Mouse (Mus musculus) spleen, postnatal 4 days (tissue): Measurements from ENCODE around the gene Ccn2.

Experiments used
- DNase-seq, 2 experiments: peaks; one replicate each; pipeline ENCODE4 v3.0.0; 2022; ENCODE audit warnings: low spot score in 2 of 2

Ccn2 gene

DNA sequence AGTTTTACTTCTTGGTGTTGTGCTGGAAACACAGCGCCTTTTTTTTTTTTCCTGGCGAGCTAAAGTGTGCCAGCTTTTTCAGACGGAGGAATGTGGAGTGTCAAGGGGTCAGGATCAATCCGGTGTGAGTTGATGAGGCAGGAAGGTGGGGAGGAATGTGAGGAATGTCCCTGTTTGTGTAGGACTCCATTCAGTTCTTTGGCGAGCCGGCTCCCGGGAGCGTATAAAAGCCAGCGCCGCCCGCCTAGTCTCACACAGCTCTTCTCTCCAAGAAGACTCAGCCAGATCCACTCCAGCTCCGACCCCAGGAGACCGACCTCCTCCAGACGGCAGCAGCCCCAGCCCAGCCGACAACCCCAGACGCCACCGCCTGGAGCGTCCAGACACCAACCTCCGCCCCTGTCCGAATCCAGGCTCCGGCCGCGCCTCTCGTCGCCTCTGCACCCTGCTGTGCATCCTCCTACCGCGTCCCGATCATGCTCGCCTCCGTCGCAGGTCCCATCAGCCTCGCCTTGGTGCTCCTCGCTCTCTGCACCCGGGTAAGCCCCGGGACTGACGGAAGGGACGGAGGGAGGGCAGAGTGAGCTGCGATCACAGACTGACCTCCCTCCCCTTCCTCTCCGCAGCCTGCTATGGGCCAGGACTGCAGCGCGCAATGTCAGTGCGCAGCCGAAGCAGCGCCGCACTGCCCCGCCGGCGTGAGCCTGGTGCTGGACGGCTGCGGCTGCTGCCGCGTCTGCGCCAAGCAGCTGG, at the start of gene Ccn2:
Gene Ccn2, plus strand, starts transcription at position 193 of the 753 bp plus-strand sequence.
- DNase-seq = peak; percentile 15 to 62

DNA sequence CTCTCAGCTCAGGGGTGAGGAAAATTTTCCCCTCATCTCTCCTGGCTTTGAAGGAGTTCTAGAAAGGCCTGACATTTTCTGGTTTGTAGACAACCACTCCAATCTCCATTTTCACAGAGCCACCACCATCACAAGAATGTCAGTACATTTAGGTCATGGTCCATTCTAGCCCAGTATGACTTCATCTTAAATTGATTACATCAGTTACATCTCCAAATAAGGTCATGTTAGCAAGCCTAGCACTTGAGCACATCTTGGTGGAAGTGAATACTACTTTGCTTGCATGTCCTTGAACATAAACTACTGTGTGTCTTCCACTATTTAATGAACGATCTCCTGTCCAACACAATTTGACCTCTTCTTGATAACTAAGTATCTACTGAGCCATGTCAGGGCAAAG, 42.4 kb upstream of the Ccn2 start:
- no peak for DNase-seq

GRCm38 (mm10) chr10:24554091-24554490, 41.2 kb upstream of the Ccn2 start:
- no peak for DNase-seq

- no peak for DNase-seq
Observed at GRCm38 (mm10) chr10:24558366-24558765, 36.9 kb upstream of the Ccn2 start.

DNA sequence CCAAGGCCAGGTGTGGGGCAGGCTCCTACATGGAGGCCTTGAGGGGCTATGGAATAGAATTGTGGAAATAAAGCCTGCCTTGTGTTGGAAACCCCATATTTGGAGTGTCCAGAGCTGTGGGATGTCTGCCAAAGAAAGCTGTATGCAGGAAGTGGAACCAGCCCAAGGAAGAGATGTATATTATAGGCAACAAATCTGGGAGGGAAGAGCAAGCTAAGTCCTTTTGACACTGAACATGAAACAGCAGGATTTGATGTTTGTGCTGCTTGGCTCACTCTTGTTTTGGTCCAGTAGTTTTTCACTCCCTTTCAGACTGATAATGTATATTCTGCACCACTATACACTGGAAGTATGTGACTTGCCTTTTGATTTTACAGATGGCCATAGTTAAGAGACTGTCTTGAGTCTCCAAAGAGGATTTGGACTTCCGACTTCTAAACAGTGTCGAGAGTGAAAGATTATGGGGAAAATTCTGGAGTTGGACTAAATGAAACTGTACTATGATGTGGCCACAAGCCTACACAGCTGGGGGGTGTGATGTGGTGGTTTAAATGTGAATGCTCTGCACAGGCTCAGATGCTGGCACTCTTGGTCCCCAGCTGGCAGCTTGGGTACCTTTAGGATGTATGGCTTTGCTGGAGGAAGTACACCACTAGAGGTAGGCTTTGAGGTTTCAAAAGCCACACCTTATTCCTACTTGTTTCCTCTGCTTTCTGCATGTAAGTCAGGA, 25.4 kb upstream of the Ccn2 start:
- DNase-seq = no peak

DNA sequence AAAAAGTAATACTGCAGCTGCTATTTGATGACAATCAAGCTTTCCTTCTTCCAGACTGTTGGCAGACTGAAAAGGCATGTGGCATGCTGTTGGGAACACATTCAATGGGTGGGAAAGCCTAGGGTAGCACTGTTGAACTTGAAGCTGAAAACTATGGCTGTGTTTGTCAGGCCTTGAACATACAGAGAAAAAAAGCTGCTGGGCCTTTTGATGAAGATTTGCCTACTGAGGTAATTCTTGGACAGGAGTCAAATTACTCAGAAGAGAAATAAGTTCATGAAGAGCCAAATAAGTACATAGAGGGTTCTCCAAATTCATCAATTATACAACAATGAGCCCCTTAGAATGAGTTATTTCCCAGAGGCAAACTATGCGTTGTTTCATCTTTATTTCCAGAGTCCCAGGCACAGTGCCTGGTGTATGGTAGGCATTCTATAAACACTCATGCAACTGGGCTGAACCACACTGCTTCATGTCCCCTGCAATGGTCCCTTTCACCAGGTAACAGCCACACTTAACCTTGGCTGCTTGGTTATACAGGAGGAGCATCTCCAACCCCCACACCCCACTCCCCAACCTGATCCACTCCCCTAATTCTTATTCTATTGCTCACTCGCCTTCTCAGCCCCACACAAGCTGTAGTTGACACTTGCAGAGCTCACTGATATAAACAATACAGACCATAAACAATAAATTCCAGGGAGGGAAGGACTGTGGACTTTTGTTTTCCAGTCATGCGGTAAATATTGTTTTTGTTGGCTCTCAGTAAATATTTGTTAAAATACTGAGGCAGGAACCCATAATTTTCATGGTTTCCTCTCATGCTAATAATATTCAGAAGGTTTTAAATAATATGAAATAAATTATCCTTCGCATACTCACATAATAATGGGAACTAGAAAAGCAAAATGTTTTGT, 22.9 kb upstream of the Ccn2 start:
- no peak for DNase-seq

- DNase-seq = no peak
Observed at GRCm38 (mm10) chr10:24573484-24573883, 21.8 kb upstream of the Ccn2 start.

GRCm38 (mm10) chr10:24581076-24581475, 14.2 kb upstream of the Ccn2 start:
- no peak for DNase-seq

- DNase-seq = no peak
Observed at GRCm38 (mm10) chr10:24588824-24589223, 6.4 kb upstream of the Ccn2 start.

DNA sequence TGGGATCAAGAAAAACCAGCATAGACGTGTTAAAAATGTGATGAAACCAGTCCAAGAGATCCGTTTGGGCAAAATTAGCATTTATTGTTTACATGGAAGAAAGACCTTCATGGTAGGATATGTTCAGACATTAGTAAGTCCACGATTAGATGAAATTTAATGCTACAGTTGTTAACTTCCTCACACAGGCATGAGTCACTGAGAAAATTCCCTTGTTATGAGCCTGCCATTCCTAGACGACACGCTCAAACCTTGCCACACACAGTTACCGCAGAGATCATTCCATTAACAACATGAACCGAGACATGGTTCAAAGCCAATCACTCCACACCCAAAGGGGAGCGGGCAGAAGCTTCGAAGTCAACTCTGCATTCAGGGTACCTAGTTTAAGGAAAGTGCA, 6.0 kb upstream of the Ccn2 start:
- DNase-seq = no peak

DNA sequence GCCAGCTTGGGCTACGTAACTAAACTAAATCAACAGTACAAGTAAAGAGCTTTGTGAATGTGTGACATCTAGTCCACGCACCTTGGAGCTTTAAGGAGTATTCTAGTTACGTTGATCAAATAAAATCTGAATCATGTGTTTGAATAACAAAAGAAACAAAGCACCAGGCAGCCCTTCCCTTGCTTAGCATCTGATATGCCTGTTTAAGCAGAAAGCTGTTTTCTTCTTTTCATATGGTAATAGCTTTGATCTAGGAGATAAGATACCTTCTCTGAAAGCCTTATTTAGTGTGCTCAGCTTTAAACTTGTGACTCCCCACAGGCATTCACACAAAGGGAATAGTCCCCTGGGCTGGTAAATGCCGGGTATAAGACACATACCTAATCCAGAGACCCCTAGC, 4.7 kb upstream of the Ccn2 start:
- DNase-seq = no peak

DNA sequence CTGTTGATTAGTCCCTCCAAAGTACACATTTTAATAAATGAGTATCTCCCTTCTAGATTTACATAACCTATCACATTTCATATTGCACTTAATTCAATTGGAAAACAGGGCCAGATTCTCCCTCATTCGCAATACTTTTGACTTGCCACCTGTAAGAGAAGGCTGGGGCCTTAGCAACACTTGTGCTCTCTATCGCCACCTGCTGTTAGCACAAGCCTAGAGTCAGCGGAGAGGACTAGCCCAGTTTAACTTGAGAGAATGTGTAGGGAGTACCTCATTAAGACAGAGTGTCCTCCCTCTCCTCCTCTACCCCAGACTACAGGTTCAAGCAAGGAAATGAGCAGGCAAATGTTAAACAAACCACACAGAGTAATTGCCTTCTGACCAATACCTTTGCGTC, 4.1 kb upstream of the Ccn2 start:
- peak; percentile 49 to 82 for DNase-seq

GRCm38 (mm10) chr10:24591741-24592140, 3.5 kb upstream of the Ccn2 start:
- DNase-seq = no peak

DNA sequence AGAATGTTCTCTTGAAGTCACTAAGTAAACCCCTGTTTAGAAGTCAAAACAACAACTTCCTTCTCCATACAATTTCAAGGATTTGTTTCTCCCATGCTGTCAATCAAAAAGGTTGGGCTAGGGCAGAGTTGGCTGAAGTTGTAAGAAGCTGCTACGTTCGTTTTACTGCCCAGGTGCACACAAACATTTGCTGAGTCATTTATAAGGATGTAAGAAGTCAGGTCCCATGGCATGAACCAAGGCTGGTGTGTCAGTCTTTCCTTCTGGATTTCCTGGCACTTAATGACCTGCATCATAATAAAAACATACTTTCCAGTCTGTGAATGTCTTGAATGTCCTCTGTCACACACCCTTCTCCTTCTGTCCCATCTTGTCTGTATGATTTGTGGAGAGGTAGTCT, 2.9 kb upstream of the Ccn2 start:
- DNase-seq = no peak

DNA sequence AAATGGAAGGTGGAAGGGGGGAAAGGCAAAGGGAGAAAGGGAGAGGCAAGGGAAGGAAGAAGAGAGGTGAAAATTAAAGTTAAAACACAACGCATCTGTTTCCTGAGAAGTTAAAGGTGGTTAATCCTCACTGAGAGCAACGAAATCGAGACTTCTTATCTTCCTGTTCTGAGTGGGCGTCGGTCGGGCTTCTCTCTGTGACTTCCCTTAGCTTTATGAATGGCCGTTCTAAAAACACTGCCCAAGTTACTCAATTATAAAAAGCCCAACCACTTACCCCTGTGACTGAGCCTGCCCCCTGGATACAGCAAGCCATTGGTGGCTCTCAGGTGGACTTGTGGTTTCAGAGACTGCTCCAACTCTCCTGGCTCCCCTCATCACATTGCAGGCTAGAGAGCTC, 2.3 kb upstream of the Ccn2 start:
- no peak for DNase-seq

DNA sequence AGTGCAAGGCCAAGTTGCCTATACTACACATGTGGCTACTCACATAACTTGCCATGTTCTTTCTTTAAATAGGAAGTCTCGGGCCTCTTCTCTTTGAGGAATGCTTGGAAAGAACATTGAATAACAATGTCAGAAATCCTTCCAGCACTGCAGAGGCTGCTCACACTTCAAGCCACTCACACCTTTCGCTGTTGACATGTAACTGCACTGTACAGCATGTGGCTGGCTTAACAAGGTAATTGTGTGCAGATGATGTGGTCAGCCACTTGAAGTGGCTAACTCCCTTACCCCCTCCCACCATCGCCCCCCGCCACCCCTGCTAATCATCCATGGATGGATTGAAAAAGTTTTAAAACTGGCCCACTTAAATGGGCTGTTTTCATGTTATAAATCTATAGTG, 1.7 kb upstream of the Ccn2 start:
- DNase-seq = no peak

DNA sequence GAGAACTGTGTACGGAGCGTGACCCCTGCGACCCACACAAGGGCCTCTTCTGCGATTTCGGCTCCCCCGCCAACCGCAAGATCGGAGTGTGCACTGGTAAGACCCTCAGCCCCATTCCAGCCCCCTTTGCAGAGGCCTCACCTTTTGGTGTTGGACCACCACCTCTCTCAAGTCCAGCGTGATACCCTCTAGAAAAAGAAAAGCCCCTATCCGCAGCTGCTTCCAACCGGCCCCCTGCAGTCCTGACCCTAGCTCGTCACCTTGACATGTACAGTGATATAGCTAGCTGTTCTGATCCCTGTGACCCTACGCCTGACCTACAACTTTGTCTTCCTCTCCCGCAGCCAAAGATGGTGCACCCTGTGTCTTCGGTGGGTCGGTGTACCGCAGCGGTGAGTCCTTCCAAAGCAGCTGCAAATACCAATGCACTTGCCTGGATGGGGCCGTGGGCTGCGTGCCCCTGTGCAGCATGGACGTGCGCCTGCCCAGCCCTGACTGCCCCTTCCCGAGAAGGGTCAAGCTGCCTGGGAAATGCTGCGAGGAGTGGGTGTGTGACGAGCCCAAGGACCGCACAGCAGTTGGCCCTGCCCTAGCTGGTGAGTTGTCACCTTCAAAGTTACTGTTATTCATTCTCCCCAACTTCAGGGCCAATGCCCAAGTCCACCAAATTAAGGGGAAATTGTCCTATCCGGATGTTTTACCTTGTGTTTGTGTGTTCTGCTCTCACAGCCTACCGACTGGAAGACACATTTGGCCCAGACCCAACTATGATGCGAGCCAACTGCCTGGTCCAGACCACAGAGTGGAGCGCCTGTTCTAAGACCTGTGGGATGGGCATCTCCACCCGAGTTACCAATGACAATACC, 994 bp downstream of the Ccn2 start:
- no peak for DNase-seq

GRCm38 (mm10) chr10:24596869-24597339, 1.7 kb downstream of the Ccn2 start:
- no peak for DNase-seq

DNA sequence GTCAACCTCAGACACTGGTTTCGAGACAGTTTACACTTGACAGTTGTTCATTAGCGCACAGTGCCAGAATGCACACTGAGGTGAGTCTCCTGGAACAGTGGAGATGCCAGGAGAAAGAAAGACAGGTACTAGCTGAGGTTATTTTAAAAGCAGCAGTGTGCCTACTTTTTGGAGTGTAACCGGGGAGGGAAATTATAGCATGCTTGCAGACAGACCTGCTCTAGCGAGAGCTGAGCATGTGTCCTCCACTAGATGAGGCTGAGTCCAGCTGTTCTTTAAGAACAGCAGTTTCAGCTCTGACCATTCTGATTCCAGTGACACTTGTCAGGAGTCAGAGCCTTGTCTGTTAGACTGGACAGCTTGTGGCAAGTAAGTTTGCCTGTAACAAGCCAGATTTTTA, 2.5 kb downstream of the Ccn2 start:
- no peak for DNase-seq

GRCm38 (mm10) chr10:24598693-24599092, 3.5 kb downstream of the Ccn2 start:
- DNase-seq = no peak

GRCm38 (mm10) chr10:24599802-24600201, 4.6 kb downstream of the Ccn2 start:
- no peak for DNase-seq
